Mouse (Mus musculus): ENCODE data around the gene Acsm3.
A peak's percentile ranks its signal among the peaks of the same experiment; 100 is the strongest.
"Not testable (repeated sequence)": the region's sequence is repeated elsewhere in the genome, so short reads cannot be mapped to it uniquely, and the experiment has no call there.

Acsm3 gene

GRCm38 (mm10) chr7:119760527-119760951 lies at the start of gene Acsm3:
Acsm3 (plus strand) TSS chr7:119760923.
- no peak for DNase-seq (ENCODE audit: extremely low spot score)

GRCm38 (mm10) chr7:119714111-119714510 lies 46.6 kb upstream of the Acsm3 start:
- no peak for DNase-seq (ENCODE audit: extremely low spot score)

- DNase-seq (ENCODE audit: extremely low spot score), result peak; percentile 92
Observed at GRCm38 (mm10) chr7:119720253-119720946, 40.3 kb upstream of the Acsm3 start, which contains the start of gene Thumpd1. Thumpd1 (minus strand) TSS chr7:119720798.

- DNase-seq (ENCODE audit: extremely low spot score), result no peak
Observed at GRCm38 (mm10) chr7:119720947-119721310, 39.8 kb upstream of the Acsm3 start.

- no peak for DNase-seq (ENCODE audit: extremely low spot score)
Observed at GRCm38 (mm10) chr7:119727621-119728020, 33.1 kb upstream of the Acsm3 start.

- not testable (repeated sequence) for DNase-seq (ENCODE audit: extremely low spot score)
Observed at GRCm38 (mm10) chr7:119731262-119731661, 29.5 kb upstream of the Acsm3 start.

GRCm38 (mm10) chr7:119738877-119739276 lies 21.8 kb upstream of the Acsm3 start:
- no peak for DNase-seq (ENCODE audit: extremely low spot score)

- DNase-seq (ENCODE audit: extremely low spot score), result peak; percentile 46
Observed at GRCm38 (mm10) chr7:119739798-119740468, 20.8 kb upstream of the Acsm3 start.

GRCm38 (mm10) chr7:119744321-119744720 lies 16.4 kb upstream of the Acsm3 start:
- DNase-seq (ENCODE audit: extremely low spot score), result peak; percentile 57

GRCm38 (mm10) chr7:119745869-119746268 lies 14.9 kb upstream of the Acsm3 start:
- DNase-seq (ENCODE audit: extremely low spot score), result no peak

- no peak for DNase-seq (ENCODE audit: extremely low spot score)
Observed at GRCm38 (mm10) chr7:119748761-119749160, 12.0 kb upstream of the Acsm3 start.

- no peak for DNase-seq (ENCODE audit: extremely low spot score)
Observed at GRCm38 (mm10) chr7:119749942-119750341, 10.8 kb upstream of the Acsm3 start.

GRCm38 (mm10) chr7:119753696-119754095 lies 7.0 kb upstream of the Acsm3 start:
- DNase-seq (ENCODE audit: extremely low spot score), result no peak

- DNase-seq (ENCODE audit: extremely low spot score), result no peak
Observed at GRCm38 (mm10) chr7:119762166-119762697, 1.5 kb downstream of the Acsm3 start.

- no peak for DNase-seq (ENCODE audit: extremely low spot score)
Observed at GRCm38 (mm10) chr7:119764377-119764776, 3.7 kb downstream of the Acsm3 start.

- no peak for DNase-seq (ENCODE audit: extremely low spot score)
Observed at GRCm38 (mm10) chr7:119766996-119767395, 6.3 kb downstream of the Acsm3 start.

- DNase-seq (ENCODE audit: extremely low spot score), result no peak
Observed at GRCm38 (mm10) chr7:119769895-119770294, 9.2 kb downstream of the Acsm3 start.

- no peak for DNase-seq (ENCODE audit: extremely low spot score)
Observed at GRCm38 (mm10) chr7:119783453-119783852, 22.7 kb downstream of the Acsm3 start.

GRCm38 (mm10) chr7:119784908-119785307 lies 24.2 kb downstream of the Acsm3 start:
- no peak for DNase-seq (ENCODE audit: extremely low spot score)

GRCm38 (mm10) chr7:119789024-119789423 lies 28.3 kb downstream of the Acsm3 start:
- DNase-seq (ENCODE audit: extremely low spot score), result no peak

GRCm38 (mm10) chr7:119793586-119794250 lies 33.0 kb downstream of the Acsm3 start, which contains the start of the genes Rexo5 and Eri2:
Rexo5 (plus strand) TSS chr7:119794006.
Eri2 (minus strand) TSS chr7:119794058.
- DNase-seq (ENCODE audit: extremely low spot score), result peak; percentile 93

GRCm38 (mm10) chr7:119794251-119794638 lies 33.5 kb downstream of the Acsm3 start:
- DNase-seq (ENCODE audit: extremely low spot score), result no peak
